Mouse (Mus musculus): ENCODE data around the gene Tifa.

GRCm38 (mm10) chr3:127807846-127808245 is 18.2 kb downstream of the Tifa start:
- no peak for TF ChIP-seq CTCF (IDR thresholded peaks at IDR 0.05; ENCODE audit: low read depth)
- no peak for TF ChIP-seq EP300 (IDR thresholded peaks at IDR 0.05; ENCODE audit: low read depth)

Measured in liver, postnatal 0 days (tissue).